Mouse (Mus musculus) gonadal fat pad, adult 2 months (tissue): ENCODE measurements around the gene Myo15b. TPM values are rescaled to one million over a fixed set of nuclear protein-coding genes. Genes with fewer than 3 reads are reported as not detected.

Experiments used
- DNase-seq: peaks from one replicate; pipeline ENCODE4 v3.0.0-alpha.2; 2012; ENCODE audit warnings: low read depth
- polyA plus RNA-seq: library from polyadenylated mRNA; depleted of rRNA; stranded (reverse); fragments of >200 nt; gene quantifications from 2 replicates; pipeline ENCODE4 v1.2.3, GENCODE M21; 2012; rRNA removed

Myo15b gene
- polyA plus RNA-seq = 13.1 and 22.6 TPM in 2 replicates

DNA sequence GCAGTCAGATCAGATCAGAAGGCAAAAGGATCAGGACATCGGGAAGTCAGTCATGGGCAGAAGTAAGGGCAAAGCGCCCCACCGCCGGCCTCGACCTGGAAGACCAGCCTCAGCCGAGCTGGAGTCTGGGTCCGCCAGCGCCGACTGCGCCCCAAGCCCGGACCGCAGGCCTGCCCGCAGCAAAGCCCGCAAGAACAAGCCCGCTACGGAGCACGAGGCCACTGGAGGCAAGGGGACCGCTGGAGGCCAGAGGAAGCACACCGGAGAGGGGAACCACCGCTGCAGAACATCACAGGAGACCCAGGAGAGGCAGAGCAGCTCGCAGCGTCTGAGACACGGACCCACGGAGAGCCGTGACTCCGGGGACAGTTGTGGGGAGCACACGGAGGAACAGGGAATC lies at the start of gene Myo15b:
Myo15b (plus strand) TSS at position 53 of the 400 bp plus-strand sequence.
- DNase-seq = no peak

GRCm38 (mm10) chr11:115808696-115809310 lies 49.4 kb upstream of the Myo15b start:
- DNase-seq = no peak

GRCm38 (mm10) chr11:115809311-115809781 lies 48.9 kb upstream of the Myo15b start:
- DNase-seq = no peak

GRCm38 (mm10) chr11:115810377-115810776 lies 47.8 kb upstream of the Myo15b start:
- no peak for DNase-seq

- no peak for DNase-seq
These were observed 46.7 kb upstream of the Myo15b start for GRCm38 (mm10) chr11:115811381-115812093.

DNA sequence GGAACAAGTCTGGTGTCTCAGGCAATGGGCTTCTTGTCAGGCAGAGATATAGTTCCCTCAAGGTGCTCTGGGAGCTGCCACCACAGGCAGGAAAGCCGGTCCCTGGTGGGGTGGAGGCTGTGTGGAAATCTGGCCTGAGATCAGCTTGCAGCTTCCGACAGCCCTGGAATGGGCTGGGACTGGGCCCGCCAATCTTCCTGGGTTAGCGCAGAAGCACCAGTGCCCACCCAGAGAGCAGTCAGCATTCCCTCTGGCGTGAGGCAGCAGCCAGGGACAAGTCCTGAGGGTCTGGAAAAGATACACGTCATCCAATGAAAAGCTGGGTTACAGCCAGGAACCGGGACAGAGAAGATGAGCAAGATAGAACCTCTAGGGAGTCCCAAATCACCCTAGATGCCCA lies 46.1 kb upstream of the Myo15b start:
- no peak for DNase-seq

DNA sequence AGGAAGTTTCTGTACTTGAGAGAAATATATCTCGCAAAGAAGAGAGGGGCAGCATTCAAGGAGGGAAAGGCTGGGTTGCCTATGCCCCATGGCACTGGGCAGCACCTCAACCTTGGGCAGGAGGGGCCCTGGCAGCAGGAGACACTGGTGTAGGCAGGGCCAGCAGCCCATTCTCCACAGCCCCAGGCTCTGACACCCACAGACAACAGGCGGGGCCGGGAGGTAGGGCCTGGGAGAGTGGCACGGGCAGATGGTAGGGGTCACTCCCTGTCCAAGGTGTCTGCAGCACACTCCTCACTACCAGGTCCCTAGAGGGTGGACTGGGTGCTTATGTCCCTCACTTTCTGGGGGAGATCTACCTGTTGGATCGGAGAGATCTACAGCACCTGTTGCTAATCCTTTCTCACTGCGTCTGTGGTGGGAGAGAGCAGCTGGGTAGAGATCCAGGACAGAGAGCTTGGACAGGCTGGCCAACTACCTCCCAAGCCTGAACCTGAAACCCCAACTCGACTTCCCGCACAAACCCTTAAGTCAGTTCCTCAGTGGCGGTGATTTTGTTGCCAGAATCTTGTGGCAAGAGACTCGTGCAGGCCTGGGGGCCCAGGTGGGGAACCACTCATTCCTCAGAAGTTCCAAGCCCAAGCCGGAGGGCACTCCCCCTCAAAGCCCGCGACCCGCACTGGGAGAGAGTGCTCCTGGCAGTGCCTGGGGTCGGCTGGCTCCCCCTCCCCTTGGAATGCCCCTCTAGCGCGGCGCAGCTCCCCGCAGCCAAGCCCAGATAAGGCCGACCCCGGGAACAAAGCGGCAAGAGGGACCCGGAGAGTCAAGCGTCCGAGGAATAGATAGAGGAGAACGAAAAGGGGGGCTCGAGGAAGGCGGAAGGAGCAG lies 45.4 kb upstream of the Myo15b start:
- no peak for DNase-seq

DNA sequence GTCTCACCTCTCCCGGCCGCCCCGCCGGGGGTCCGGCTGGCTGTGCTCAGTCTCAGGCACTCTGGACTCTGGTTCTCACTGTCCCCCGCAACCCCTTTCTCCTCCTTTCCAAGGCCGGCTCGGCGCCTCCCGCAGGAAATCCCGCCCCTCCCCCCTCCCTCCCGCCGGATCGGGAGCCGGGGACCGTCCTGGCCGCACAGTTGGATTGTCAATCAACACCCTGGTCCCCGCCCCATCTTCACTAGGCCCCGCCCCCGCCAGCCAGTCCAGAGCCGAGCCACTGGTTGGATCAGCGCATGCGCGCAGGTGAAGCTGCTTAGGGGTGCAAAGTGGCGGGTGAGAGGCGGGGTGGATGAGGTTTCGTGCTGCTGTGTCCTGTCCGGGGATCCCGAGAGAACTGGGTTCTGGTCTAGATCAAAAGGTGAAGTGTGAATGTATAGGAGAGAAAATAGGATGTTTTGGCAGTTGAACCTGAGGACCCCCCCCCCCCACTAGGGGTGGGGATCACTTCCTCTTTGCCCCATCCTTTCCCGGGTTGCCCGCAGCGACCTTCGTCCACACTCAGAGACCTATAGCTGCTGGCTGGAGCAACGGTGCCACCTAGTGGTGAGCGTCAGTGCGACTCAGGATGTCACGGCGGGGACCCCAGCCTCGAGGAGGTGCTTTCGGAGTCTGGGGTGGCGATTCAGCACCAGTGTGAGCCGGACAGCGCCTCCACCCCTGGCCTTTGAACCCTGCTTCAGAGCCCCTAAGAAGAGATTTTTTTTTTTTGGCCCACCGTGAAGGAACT lies 44.5 kb upstream of the Myo15b start, which contains the start of gene Caskin2:
Caskin2 (minus strand) TSS at position 133 of the 790 bp plus-strand sequence.
- DNase-seq = no peak

GRCm38 (mm10) chr11:115814605-115815450 lies 43.4 kb upstream of the Myo15b start, which contains the start of gene Tsen54:
Gene Tsen54, plus strand, starts transcription at chr11:115814724.
- DNase-seq = no peak

DNA sequence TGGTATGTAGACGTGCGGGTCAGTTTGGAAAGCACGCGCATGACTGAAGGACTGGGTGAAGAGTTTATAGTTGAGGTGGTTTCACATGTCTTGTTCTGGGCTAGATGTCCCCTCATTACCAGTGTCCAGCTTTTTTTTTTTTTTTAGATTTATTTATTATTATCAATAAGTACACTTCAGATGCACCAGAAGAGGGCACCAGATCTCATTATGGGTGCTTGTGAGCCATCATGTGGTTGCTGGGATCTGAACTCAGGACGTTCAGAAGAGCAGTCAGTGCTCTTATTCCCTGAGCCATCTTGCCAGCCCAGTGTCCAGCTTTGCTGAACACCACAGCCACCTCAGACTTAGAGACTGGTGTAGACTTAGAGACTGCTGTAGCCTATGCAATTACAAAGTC lies 40.9 kb upstream of the Myo15b start:
- DNase-seq = no peak

DNA sequence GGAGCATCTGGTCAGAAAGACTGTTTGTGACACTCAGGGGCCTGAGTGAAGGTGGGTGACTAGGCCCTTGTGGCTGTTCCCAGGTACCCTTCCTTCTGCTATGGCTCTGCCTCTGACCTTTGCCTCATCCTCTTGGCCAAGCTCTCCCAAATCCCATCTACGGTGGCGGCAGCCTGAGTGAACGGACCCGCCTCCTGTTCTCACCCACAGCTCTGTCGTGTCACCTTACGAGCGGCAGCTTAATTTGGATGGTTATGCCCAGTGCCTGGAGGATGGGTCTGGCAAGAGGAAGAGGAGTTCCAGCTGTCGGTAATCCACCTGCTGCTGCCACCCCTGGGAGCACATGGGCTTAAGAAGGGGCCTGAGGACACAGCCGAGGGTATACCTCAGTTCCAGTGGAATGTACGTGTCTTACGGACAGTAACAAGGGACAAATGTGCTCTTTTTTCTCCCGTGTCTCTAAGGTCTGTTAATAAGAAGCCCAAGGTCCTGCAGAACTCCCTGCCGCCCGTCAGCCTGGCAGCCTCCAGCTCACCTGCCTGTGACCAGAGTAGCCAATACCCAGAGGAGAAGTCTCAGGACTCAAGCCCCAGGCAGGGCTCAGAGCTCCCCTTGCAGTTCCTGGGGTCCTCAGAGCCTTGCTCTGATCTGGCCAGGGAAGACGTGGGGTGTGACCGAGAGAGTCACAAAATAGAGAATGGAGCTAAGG lies 38.1 kb upstream of the Myo15b start:
- no peak for DNase-seq

- no peak for DNase-seq
These were observed 37.2 kb upstream of the Myo15b start for GRCm38 (mm10) chr11:115821001-115821400.

DNA sequence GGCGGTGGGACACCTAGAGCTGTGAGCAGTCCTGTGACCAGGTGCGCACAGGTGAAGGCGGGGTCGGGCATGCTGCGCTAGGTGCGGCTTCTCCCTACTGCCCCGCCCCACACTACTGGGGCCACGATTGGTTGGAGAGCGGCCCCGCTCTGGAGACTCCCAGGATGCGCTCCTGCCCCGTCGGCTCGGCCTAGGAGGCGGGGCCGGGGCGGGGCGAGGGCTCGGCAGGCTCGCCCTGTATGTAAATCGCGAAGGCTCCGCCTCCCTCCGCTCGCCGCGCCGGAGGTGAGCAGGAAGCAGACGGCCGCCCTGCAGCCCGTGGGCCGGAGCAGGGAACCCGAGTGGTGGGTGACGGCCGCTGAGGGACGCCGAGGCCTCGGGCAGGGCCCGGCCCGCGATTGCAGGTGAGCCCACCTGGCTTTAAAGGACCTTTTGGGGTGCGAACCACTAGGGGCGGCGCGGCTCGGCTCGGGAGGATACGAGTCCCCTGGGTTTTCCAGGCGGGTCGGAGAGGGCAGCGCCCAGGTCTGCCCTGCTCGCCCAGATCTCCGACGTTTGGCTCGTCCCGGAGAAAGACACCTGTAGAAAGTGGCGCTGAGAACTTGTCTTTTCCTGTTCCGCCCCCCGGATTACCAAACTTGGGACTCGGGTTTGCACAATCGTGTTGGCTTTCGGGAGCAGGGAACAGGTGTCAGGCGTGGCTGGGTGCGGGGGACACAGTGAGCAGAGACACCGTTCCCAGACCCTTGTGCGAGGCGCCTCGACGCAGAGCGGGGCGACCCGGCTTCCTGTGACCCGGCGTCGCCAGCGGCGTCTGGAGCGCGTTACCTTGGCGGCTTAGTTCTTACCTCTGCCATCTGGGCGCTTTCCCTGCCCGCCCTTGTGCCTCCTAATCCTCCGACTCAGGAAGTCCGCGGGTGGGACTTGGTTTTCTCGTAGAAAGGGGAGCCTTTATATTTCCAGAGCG lies 34.1 kb upstream of the Myo15b start, which contains the start of gene Llgl2:
Llgl2 (plus strand) TSS at position 276 of the 967 bp plus-strand sequence.
- no peak for DNase-seq

DNA sequence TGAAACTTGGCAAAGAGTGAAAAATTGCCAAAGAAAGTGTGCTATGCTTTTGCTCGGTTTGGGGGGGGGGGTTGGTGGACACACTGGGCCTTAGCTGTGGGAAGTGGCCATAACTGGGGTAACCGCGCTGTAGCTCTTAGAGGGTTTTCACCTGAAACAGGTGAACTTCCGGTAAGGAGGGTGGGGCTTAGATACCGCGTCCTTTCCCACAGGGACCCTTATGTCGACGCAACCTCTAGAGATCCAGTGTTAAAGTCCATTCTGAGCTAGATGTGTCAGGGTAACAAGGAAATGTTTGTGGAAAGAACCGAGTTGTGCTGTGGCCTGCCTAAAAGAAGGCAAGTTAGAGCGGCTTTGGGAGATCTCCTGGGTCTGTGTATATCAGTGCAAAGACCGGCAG lies 33.4 kb upstream of the Myo15b start:
- no peak for DNase-seq

DNA sequence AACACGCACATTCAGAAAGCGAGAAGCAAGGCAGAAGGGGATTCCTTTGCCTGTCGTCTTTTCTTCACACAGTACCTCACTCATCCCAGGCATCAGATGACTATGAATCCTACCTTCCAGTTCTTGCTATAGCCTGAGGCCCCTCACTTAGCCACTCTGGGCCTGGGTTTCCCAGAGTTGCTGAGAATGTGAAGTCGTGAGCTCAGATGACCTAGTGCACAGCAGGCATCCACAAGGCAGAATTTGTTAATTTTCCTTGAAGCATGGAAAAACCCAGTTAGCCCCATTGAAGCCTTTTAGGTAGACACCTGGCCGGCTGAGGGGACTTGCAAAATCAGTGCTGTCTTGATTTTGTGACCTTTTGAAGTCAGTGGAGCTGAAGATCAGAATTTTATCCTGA lies 31.7 kb upstream of the Myo15b start:
- DNase-seq = no peak

GRCm38 (mm10) chr11:115827624-115828023 lies 30.6 kb upstream of the Myo15b start:
- no peak for DNase-seq

DNA sequence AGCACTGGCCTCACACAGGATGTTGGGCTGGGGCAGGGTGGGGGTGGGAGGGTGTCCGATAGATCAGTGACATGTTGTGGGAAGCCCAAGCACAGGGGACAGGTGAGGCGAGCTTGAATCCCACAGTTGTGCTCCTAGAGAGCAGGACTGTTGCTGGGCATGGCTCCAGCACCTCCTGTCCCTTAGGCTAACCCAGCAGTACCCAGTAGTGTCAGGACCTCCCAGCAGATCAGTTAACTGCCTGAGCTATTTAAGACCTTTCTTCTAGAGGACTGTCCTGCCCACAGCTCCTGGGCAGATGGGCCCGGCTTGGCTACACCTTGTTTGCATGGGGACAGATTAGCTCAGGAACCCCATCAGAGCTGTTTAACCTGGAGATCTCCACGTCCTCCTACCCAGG lies 29.2 kb upstream of the Myo15b start:
- no peak for DNase-seq

DNA sequence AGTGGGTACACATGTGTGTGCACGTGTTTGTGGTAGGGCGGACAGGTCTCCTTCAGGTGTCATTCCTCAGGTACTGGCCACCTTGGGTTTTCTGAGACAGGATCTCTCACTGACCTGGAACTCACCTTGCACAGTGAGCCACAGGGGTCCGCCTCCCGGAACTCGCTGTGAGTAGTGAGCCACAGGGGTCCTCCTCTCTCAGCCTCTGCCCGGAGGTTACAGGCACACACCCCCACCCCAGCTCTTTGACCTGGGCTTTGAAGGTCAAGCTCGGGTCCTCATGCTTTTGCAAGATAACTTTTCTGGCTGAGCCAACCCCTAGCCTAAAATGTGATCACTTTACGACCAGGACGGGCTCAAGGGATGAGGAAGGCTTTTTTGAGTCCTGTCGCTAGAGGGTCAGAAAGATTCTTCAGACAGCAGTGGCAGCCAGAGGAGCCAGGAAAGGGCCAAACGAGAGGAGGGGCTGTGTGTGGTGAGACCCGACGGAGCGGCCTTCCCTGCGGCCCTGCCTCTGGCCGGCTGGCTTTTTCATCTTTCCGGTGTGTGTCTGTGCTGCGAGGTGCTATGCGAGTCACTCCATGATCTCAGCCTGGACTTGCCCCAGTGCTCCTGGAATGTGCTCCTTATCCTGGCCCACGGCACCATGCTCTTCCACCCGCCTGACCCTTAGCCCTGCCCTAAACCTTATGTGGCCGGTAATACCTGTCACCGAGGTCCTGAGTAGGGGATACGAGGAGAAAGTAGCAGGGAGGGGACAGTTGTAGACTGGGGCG lies 27.5 kb upstream of the Myo15b start:
- DNase-seq = no peak
